In the genomic region with DNA sequence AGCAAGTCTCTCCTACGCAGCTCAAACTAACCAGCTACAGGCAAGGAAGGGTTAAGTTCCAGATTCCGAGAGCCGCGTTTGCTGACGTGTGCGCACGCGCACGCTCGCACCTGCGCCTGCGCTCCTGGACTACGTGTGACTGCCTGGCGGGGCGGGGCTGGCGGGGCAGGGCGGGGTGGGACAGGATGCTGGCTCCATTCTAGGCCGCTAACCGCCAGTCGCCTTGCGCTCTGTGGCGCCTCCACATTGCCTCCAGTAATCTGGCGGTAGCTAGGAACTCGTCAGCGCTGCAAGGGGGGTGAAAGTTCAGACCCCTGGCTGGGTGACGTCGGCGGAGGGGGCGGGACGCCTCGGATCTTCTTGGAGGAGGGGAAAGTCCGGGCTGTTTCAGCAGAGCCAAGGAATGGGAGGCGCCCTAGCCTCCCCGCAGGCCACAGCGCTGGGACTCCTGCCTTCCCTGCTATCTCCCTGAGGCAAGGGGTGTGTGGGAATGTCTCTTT, we compare ENCODE assay signal across 8 mouse cellular contexts. TPM values are rescaled to one million over a fixed set of nuclear protein-coding genes. Genes with fewer than 3 reads are reported as not detected.
DNase-seq lines count a peak whose midpoint lies in the region; ATAC-seq and TF ChIP-seq lines count a peak whose summit lies in the region.

No protein-coding gene starts in this region.

- peak overlapping the region; percentile 90 for H3K27ac ChIP-seq in heart, embryonic 11.5 days (ENCODE audit: low read depth, low read length)
- H3K27ac ChIP-seq in kidney, embryonic 16.5 days (ENCODE audit: low read length): peak overlapping the region; percentile 94
- H3K27ac ChIP-seq in liver, adult 2 months (replicated peaks; ENCODE audit: insufficient read depth, low read depth, low read length): peak overlapping the region; percentile 91

- peaks cover 11% of the 10 kb centered on the region for H3K4me1 ChIP-seq in erythroblast, embryonic 14.5 days (ENCODE audit: control insufficient read depth)
- H3K4me1 ChIP-seq in heart, embryonic 11.5 days (ENCODE audit: control insufficient read depth, insufficient read depth, low read length): no peaks in the 10 kb centered on the region
- H3K4me1 ChIP-seq in kidney, embryonic 16.5 days (ENCODE audit: insufficient read depth, low read length): no peaks in the 10 kb centered on the region
- H3K4me1 ChIP-seq in liver, adult 2 months (ENCODE audit: control insufficient read depth, insufficient read depth, low read length): peaks cover 10% of the 10 kb centered on the region; the same call in 1 of the 2 replicates

- TF ChIP-seq CTCF in C2C12 (IDR thresholded peaks at IDR 0.05; ENCODE audit: control insufficient read depth, insufficient read depth, insufficient read length): no peak
- TF ChIP-seq CTCF in brain, embryonic 14.5 days (IDR thresholded peaks at IDR 0.05; ENCODE audit: borderline replicate concordance, extremely low read depth, insufficient read depth, insufficient read length): no peak
- peak; percentile 18; the same call in 1 of the 2 replicates for TF ChIP-seq CTCF in liver, adult 2 months (IDR thresholded peaks at IDR 0.05; ENCODE audit: low read depth, low read length)

- H3K4me3 ChIP-seq in C2C12 (ENCODE audit: insufficient read depth, poor library complexity, severe bottlenecking): peak overlapping the region; percentile 28
- H3K4me3 ChIP-seq in erythroblast, embryonic 14.5 days (replicated peaks): peak overlapping the region; percentile 66
- H3K4me3 ChIP-seq in heart, embryonic 11.5 days (ENCODE audit: low read depth, low read length): peak overlapping the region; percentile 41
- H3K4me3 ChIP-seq in kidney, embryonic 16.5 days (ENCODE audit: low read length): peak overlapping the region; percentile 50
- peak overlapping the region; percentile 73 for H3K4me3 ChIP-seq in liver, adult 2 months (ENCODE audit: insufficient read depth, low read depth, low read length)
- H3K4me3 ChIP-seq in myocyte: peak overlapping the region; percentile 37

- no peaks in the 10 kb centered on the region for H3K27me3 ChIP-seq in C2C12 (ENCODE audit: control insufficient read depth, insufficient read depth, insufficient read length)
- H3K27me3 ChIP-seq in erythroblast, embryonic 14.5 days (ENCODE audit: control insufficient read depth): no peaks in the 10 kb centered on the region
- no peaks in the 10 kb centered on the region for H3K27me3 ChIP-seq in heart, embryonic 11.5 days (ENCODE audit: control insufficient read depth, insufficient read depth, low read length)
- peaks cover 11% of the 10 kb centered on the region; the same call in 1 of the 2 replicates for H3K27me3 ChIP-seq in kidney, embryonic 16.5 days (ENCODE audit: insufficient read depth, low read length)
- H3K27me3 ChIP-seq in liver, adult 2 months (ENCODE audit: control insufficient read depth, insufficient read depth, low read length): no peaks in the 10 kb centered on the region
- H3K27me3 ChIP-seq in myocyte (ENCODE audit: control insufficient read depth, insufficient read depth, insufficient read length): no peaks in the 10 kb centered on the region
- H3K27me3 ChIP-seq in splenic B cell, adult 2 months (ENCODE audit: control insufficient read depth, insufficient read depth, low read length, poor library complexity, severe bottlenecking): no peaks in the 10 kb centered on the region

- no peaks in the 10 kb centered on the region for H3K79me3 ChIP-seq in C2C12 (ENCODE audit: low read depth)

- H3ac ChIP-seq in C2C12 (ENCODE audit: control insufficient read depth, insufficient read length, low read depth): no peak overlapping the region
- H3ac ChIP-seq in myocyte (ENCODE audit: control insufficient read depth, insufficient read length): no peak overlapping the region

- peaks cover 11% of the 10 kb centered on the region for H3K79me2 ChIP-seq in C2C12 (ENCODE audit: control insufficient read depth, insufficient read depth)
- no peaks in the 10 kb centered on the region for H3K79me2 ChIP-seq in liver, adult 2 months (ENCODE audit: control insufficient read depth, insufficient read depth, low read length)
- no peaks in the 10 kb centered on the region for H3K79me2 ChIP-seq in myocyte (ENCODE audit: control insufficient read depth, insufficient read depth)

- WGBS in heart, embryonic 11.5 days (ENCODE audit: insufficient replicate concordance): 7% methylated on average over 35 of the region's 35 CpGs
- 7% methylated on average over 34 of the region's 35 CpGs for WGBS in kidney, embryonic 16.5 days
- WGBS in liver, adult 2 months: under 1% methylated on average over 34 of the region's 35 CpGs

- DNase-seq in brain, embryonic 14.5 days (ENCODE audit: low read depth): peak; percentile 98
- DNase-seq in liver, adult 2 months (ENCODE audit: extremely low read depth, low read depth, low spot score): peak; percentile 89
- DNase-seq in splenic B cell, adult 2 months (ENCODE audit: low read depth, low spot score): peak; percentile 94

- TF ChIP-seq POLR2A in brain, embryonic 14.5 days (IDR thresholded peaks at IDR 0.05; ENCODE audit: borderline replicate concordance, extremely low read depth, insufficient read depth, insufficient read length, poor library complexity, severe bottlenecking): peak; percentile 60; the same call in 1 of the 2 replicates
- TF ChIP-seq POLR2A in liver, adult 2 months (IDR thresholded peaks at IDR 0.05; ENCODE audit: extremely low read depth, insufficient read depth, low read length): peak; percentile 57; the same call in 1 of the 2 replicates
- TF ChIP-seq POLR2A in myocyte (IDR thresholded peaks at IDR 0.05; ENCODE audit: insufficient read length, low read depth): peak; percentile 72

- H3K9me3 ChIP-seq in erythroblast, embryonic 14.5 days (ENCODE audit: control insufficient read depth, low read length): no peaks in the 10 kb centered on the region
- H3K9me3 ChIP-seq in heart, embryonic 11.5 days (replicated peaks; ENCODE audit: control insufficient read depth, low read length): no peaks in the 10 kb centered on the region
- no peaks in the 10 kb centered on the region for H3K9me3 ChIP-seq in kidney, embryonic 16.5 days (ENCODE audit: low read length)

- peak overlapping the region; percentile 55 for H3K9ac ChIP-seq in heart, embryonic 11.5 days (ENCODE audit: low read depth, low read length)
- H3K9ac ChIP-seq in kidney, embryonic 16.5 days (replicated peaks; ENCODE audit: low read length): peak overlapping the region; percentile 71
- H3K9ac ChIP-seq in liver, adult 2 months (ENCODE audit: low read depth, low read length): peak overlapping the region; percentile 85

- ATAC-seq in heart, embryonic 11.5 days (replicated peaks; ENCODE audit: insufficient number of reproducible peaks, low FRiP score, low TSS enrichment): peak; percentile 99
- peak; percentile 100 for ATAC-seq in kidney, embryonic 16.5 days (ENCODE audit: low FRiP score, low TSS enrichment)

- H3K4me2 ChIP-seq in heart, embryonic 11.5 days: peak overlapping the region; percentile 54
- peak overlapping the region; percentile 61 for H3K4me2 ChIP-seq in kidney, embryonic 16.5 days (replicated peaks; ENCODE audit: low read depth, low read length)
- peak overlapping the region; percentile 73 for H3K4me2 ChIP-seq in myocyte (ENCODE audit: low read depth)

- H3K36me3 ChIP-seq in C2C12 (ENCODE audit: control insufficient read depth, insufficient read depth): no peaks in the 10 kb centered on the region
- H3K36me3 ChIP-seq in erythroblast, embryonic 14.5 days (ENCODE audit: control insufficient read depth): no peaks in the 10 kb centered on the region; the same call in 1 of the 2 replicates
- H3K36me3 ChIP-seq in heart, embryonic 11.5 days (ENCODE audit: control insufficient read depth, insufficient read depth, low read length): no peaks in the 10 kb centered on the region
- H3K36me3 ChIP-seq in kidney, embryonic 16.5 days (ENCODE audit: insufficient read depth, low read length): no peaks in the 10 kb centered on the region
- no peaks in the 10 kb centered on the region for H3K36me3 ChIP-seq in liver, adult 2 months (ENCODE audit: control insufficient read depth, insufficient read depth, low read length)
- H3K36me3 ChIP-seq in myocyte (ENCODE audit: control insufficient read depth, insufficient read depth): no peaks in the 10 kb centered on the region
- no peaks in the 10 kb centered on the region for H3K36me3 ChIP-seq in splenic B cell, adult 2 months (ENCODE audit: control insufficient read depth, insufficient read depth, low read length, poor library complexity, severe bottlenecking)

TF ChIP-seq in C2C12, 6 proteins besides CTCF, POLR2A, EP300 and RAD21:
- TF ChIP-seq MYOG (IDR thresholded peaks at IDR 0.05; ENCODE audit: control insufficient read depth, extremely low read depth, insufficient read length) (no peak), MAX (IDR thresholded peaks at IDR 0.05) (no peak), MYOD1 (IDR thresholded peaks at IDR 0.05; ENCODE audit: control insufficient read depth, insufficient read length, low read depth) (no peak), USF1 (IDR thresholded peaks at IDR 0.05; ENCODE audit: low read depth) (no peak), CEBPB (IDR thresholded peaks at IDR 0.05; ENCODE audit: low read depth) (no peak), FOSL1 (IDR thresholded peaks at IDR 0.05; ENCODE audit: insufficient read depth, low read length, poor library complexity, severe bottlenecking) (no peak)

TF ChIP-seq in myocyte, 11 proteins besides CTCF, POLR2A, EP300 and RAD21:
- TF ChIP-seq MYOD1 (IDR thresholded peaks at IDR 0.05; ENCODE audit: control insufficient read depth in 1 of 3, insufficient read length in 2 of 3, low read depth in 2 of 3) (peak in 1 of 3 experiments; percentile 37), REST (IDR thresholded peaks at IDR 0.05; ENCODE audit: insufficient read depth, insufficient read length) (no peak), POLR2AphosphoS2 (IDR thresholded peaks at IDR 0.05; ENCODE audit: insufficient read length, low read depth) (peak; percentile 76), USF1 (IDR thresholded peaks at IDR 0.05; ENCODE audit: low read depth) (no peak)
TF ChIP-seq in myocyte: peak in this region for 2.

RNA-seq across cellular contexts. Expression of gene Usp9x, which starts 29.6 kb away (rescaled TPM):
- polyA plus RNA-seq in C2C12 (2012; fragmentation: generic; extraction: Trizol) (19.7 TPM), myocyte (2012; fragmentation: generic; extraction: Trizol) (18.9 TPM)
- polyA plus RNA-seq in brain, embryonic 14.5 days (2012; rRNA removed): 46.0 and 74.4 TPM in 2 replicates
- polyA plus RNA-seq in erythroblast, embryonic 14.5 days (2012): 0.15 and 0.18 TPM in 2 replicates
- polyA plus RNA-seq in heart, embryonic 11.5 days (2014; fragmentation: Nextera tagmentation; extraction: Ambion mirVana): 54.2 and 56.7 TPM in 2 replicates
- 28.5 and 31.3 TPM in 2 replicates for polyA plus RNA-seq in kidney, embryonic 16.5 days (2015; fragmentation: Nextera tagmentation; extraction: Ambion mirVana)
- 157 and 196 TPM in 2 replicates for total RNA-seq in liver, adult 2 months (2014; rRNA removed)
- 7.9 and 8.6 TPM in 2 replicates for polyA plus RNA-seq in liver, adult 2 months (2012; rRNA removed)

Comparison
In these comparisons a context has a peak if more than half of its experiments do, and no peak if none do; other contexts are left out.
1. Peak in every context shown above with its lines: DNase-seq, ATAC-seq, H3K4me3 ChIP-seq and H3K27ac ChIP-seq.